Mouse (Mus musculus) midbrain, embryonic 12.5 days (tissue): ENCODE measurements around the gene Apex1. TPM values are rescaled to one million over a fixed set of nuclear protein-coding genes. Genes with fewer than 3 reads are reported as not detected.
"Not testable (repeated sequence)": the region's sequence is repeated elsewhere in the genome, so short reads cannot be mapped to it uniquely, and the experiment has no call there.

ENCODE experiments used
- ATAC-seq: fragments of 200-750 bp; cut with Nextera tagmentation; 2 replicates; pipeline ENCODE4 v1.8.0; 2017; ENCODE audit warnings: low read depth, moderate TSS enrichment, moderate library complexity; ENCODE audit not compliant: low FRiP score
- H3K27ac ChIP-seq: fragments of 300-500 bp; sonication (generic); replicated peaks from 2 replicates; pipeline ENCODE4 v1.5.1; 2016; ENCODE audit warnings: mild to moderate bottlenecking
- H3K27me3 ChIP-seq: fragments of 300-500 bp; sonication (generic); 2 replicates; pipeline ENCODE4 v1.6.1; 2016; ENCODE audit warnings: mild to moderate bottlenecking
- H3K36me3 ChIP-seq: fragments of 300-500 bp; sonication (generic); 2 replicates; pipeline ENCODE4 v1.6.1; 2016
- H3K4me1 ChIP-seq: fragments of 300-500 bp; sonication (generic); 2 replicates; pipeline ENCODE4 v1.6.1; 2016
- H3K4me2 ChIP-seq: fragments of 300-500 bp; sonication (generic); replicated peaks from 2 replicates; pipeline ENCODE4 v1.6.1; 2016; ENCODE audit warnings: mild to moderate bottlenecking, moderate library complexity
- H3K4me3 ChIP-seq: fragments of 300-500 bp; sonication (generic); 2 replicates; pipeline ENCODE4 v1.5.1; 2016; ENCODE audit warnings: mild to moderate bottlenecking
- H3K9ac ChIP-seq: fragments of 300-500 bp; sonication (generic); replicated peaks from 2 replicates; pipeline ENCODE4 v1.6.1; 2016; ENCODE audit warnings: mild to moderate bottlenecking, moderate library complexity
- H3K9me3 ChIP-seq: fragments of 300-500 bp; sonication (generic); 2 replicates; pipeline ENCODE4 v1.6.1; 2016; ENCODE audit warnings: mild to moderate bottlenecking
- WGBS: fragments of 180-500 bp; shearing (Covaris S2); methylation state at CpG from one replicate; pipeline ENCODE4 v1.1.7; 2016; 5-methylcytosine and 5-hydroxymethylcytosine counted together
- polyA plus RNA-seq: library from polyadenylated mRNA; unstranded; fragments of >200 nt; fragmentation: Nextera tagmentation; extraction: Ambion mirVana; gene quantifications from 2 replicates; pipeline ENCODE4 v1.2.1, GENCODE M21; 2016

Apex1 gene
- polyA plus RNA-seq, 1 experiment from 2014 or later: 333 TPM

GRCm38 (mm10) chr14:50897374-50897765 is 27.4 kb upstream of the Apex1 start, which contains the start of gene Klhl33:
Gene Klhl33, minus strand, starts transcription at chr14:50897507.
- 40% methylated on average over 7 of the region's 7 CpGs for WGBS
- 0 out of 2 replicates have a peak, but pooled peaks have one; percentile 27 for ATAC-seq
- Histone ChIP-seq H3K4me3 (peak within 1 kb of the TSS; percentile 50), H3K9ac (peak within 1 kb of the TSS; percentile 67), H3K27ac (no peak within 1 kb of the TSS), H3K36me3 (no peaks in the 10 kb centered on the region), H3K4me1 (peaks cover 10% of the 10 kb centered on the region), H3K9me3 (no peaks in the 10 kb centered on the region), H3K4me2 (peak within 1 kb of the TSS; percentile 88), H3K27me3 (peaks cover 25% of the 10 kb centered on the region)

- not testable (repeated sequence) for ATAC-seq, H3K4me3 ChIP-seq
- WGBS: 96% methylated on average over 2 of the region's 2 CpGs
Measured at GRCm38 (mm10) chr14:50897992-50898391, 26.8 kb upstream of the Apex1 start.

GRCm38 (mm10) chr14:50903973-50904827 is 20.6 kb upstream of the Apex1 start:
- H3K27me3 ChIP-seq: no peaks in the 10 kb centered on the region
- H3K27ac ChIP-seq: no peak overlapping the region
- WGBS: 3% methylated on average over 26 of the region's 26 CpGs

More at GRCm38 (mm10) chr14:50897992-50898391, 26.8 kb upstream of the Apex1 start:
- H3K27me3 ChIP-seq: peaks cover 25% of the 10 kb centered on the region
- not testable (repeated sequence) for H3K36me3 ChIP-seq, H3K4me2 ChIP-seq, H3K27ac ChIP-seq, H3K9ac ChIP-seq, H3K9me3 ChIP-seq, H3K4me1 ChIP-seq

GRCm38 (mm10) chr14:50904828-50905129 is 20.0 kb upstream of the Apex1 start:
- Histone ChIP-seq H3K27ac (no peak overlapping the region), H3K36me3 (no peaks in the 10 kb centered on the region), H3K4me3 (no peak overlapping the region), H3K4me2 (no peak overlapping the region), H3K9me3 (no peaks in the 10 kb centered on the region), H3K4me1 (peaks cover 3% of the 10 kb centered on the region; the same call in 1 of the 2 replicates), H3K27me3 (no peaks in the 10 kb centered on the region), H3K9ac (no peak overlapping the region)
- no peak for ATAC-seq
- WGBS: 81% methylated on average over 4 of the region's 4 CpGs

More at GRCm38 (mm10) chr14:50903973-50904827, 20.6 kb upstream of the Apex1 start:
- no peaks in the 10 kb centered on the region for H3K36me3 ChIP-seq
- H3K4me3 ChIP-seq: peak overlapping the region; percentile 45
- H3K9me3 ChIP-seq: no peaks in the 10 kb centered on the region
- peak overlapping the region; percentile 60 for H3K4me2 ChIP-seq
- H3K9ac ChIP-seq: peak overlapping the region; percentile 59
- ATAC-seq: peak; percentile 88
- H3K4me1 ChIP-seq: peaks cover 3% of the 10 kb centered on the region; the same call in 1 of the 2 replicates

GRCm38 (mm10) chr14:50905327-50905726 is 19.4 kb upstream of the Apex1 start:
- H3K27me3 ChIP-seq, ATAC-seq, H3K36me3 ChIP-seq, H3K9ac ChIP-seq, H3K27ac ChIP-seq, H3K4me1 ChIP-seq, H3K9me3 ChIP-seq, H3K4me3 ChIP-seq, H3K4me2 ChIP-seq: not testable (repeated sequence)

- ATAC-seq: no peak
- Histone ChIP-seq H3K4me1 (peaks cover 3% of the 10 kb centered on the region; the same call in 1 of the 2 replicates), H3K9ac (no peak overlapping the region), H3K4me3 (no peak overlapping the region), H3K4me2 (no peak overlapping the region), H3K27ac (no peak overlapping the region), H3K27me3 (no peaks in the 10 kb centered on the region), H3K36me3 (peaks cover 29% of the 10 kb centered on the region), H3K9me3 (no peaks in the 10 kb centered on the region)
- WGBS: 87% methylated on average over 4 of the region's 4 CpGs
Measured at GRCm38 (mm10) chr14:50908126-50908525, 16.6 kb upstream of the Apex1 start.

- Histone ChIP-seq H3K4me3 (no peak overlapping the region), H3K9ac (no peak overlapping the region), H3K36me3 (peaks cover 59% of the 10 kb centered on the region), H3K27me3 (no peaks in the 10 kb centered on the region), H3K9me3 (no peaks in the 10 kb centered on the region), H3K4me2 (no peak overlapping the region), H3K4me1 (no peaks in the 10 kb centered on the region), H3K27ac (no peak overlapping the region)
- 46% methylated on average over 3 of the region's 3 CpGs for WGBS
- no peak for ATAC-seq
Measured at GRCm38 (mm10) chr14:50911356-50911755, 13.4 kb upstream of the Apex1 start.

- H3K27me3 ChIP-seq, ATAC-seq, H3K9me3 ChIP-seq, H3K27ac ChIP-seq: not testable (repeated sequence)
- Histone ChIP-seq H3K36me3 (peaks cover 36% of the 10 kb centered on the region), H3K4me1 (peaks cover 18% of the 10 kb centered on the region), H3K4me3 (peak overlapping the region; percentile 87), H3K4me2 (peak overlapping the region; percentile 62), H3K9ac (peak overlapping the region; percentile 91; the same call in 1 of the 2 replicates)
- WGBS: 76% methylated on average over 1 of the region's 1 CpGs
Measured at GRCm38 (mm10) chr14:50923437-50923836, 1.3 kb upstream of the Apex1 start.

- Histone ChIP-seq H3K9me3 (no peaks in the 10 kb centered on the region), H3K4me3 (peak overlapping the region; percentile 87), H3K27me3 (no peaks in the 10 kb centered on the region), H3K4me2 (peak overlapping the region; percentile 62), H3K9ac (peak overlapping the region; percentile 91), H3K27ac (peak overlapping the region; percentile 91), H3K36me3 (peaks cover 36% of the 10 kb centered on the region), H3K4me1 (peaks cover 31% of the 10 kb centered on the region)
- ATAC-seq: peak; percentile 2; the same call in 1 of the 2 replicates
- WGBS: 2% methylated on average over 38 of the region's 38 CpGs
Measured at GRCm38 (mm10) chr14:50925111-50925920, 548 bp downstream of the Apex1 start.

GRCm38 (mm10) chr14:50927366-50927765 is 2.6 kb downstream of the Apex1 start:
- H3K36me3 ChIP-seq: peaks cover 36% of the 10 kb centered on the region
- no peak overlapping the region for H3K27ac ChIP-seq
- no peak for ATAC-seq
- H3K4me1 ChIP-seq: peaks cover 38% of the 10 kb centered on the region
- no peak overlapping the region for H3K4me2 ChIP-seq
- no peak overlapping the region for H3K4me3 ChIP-seq
- 83% methylated on average over 3 of the region's 3 CpGs for WGBS
- no peaks in the 10 kb centered on the region for H3K9me3 ChIP-seq
- H3K27me3 ChIP-seq: no peaks in the 10 kb centered on the region
- no peak overlapping the region for H3K9ac ChIP-seq

- ATAC-seq: no peak
- Histone ChIP-seq H3K9ac (peak overlapping the region; percentile 96), H3K9me3 (no peaks in the 10 kb centered on the region), H3K4me3 (peak overlapping the region; percentile 96), H3K4me2 (peak overlapping the region; percentile 75), H3K27me3 (no peaks in the 10 kb centered on the region), H3K4me1 (peaks cover 32% of the 10 kb centered on the region), H3K36me3 (peaks cover 36% of the 10 kb centered on the region), H3K27ac (peak overlapping the region; percentile 84)
- WGBS: 20% methylated on average over 10 of the region's 10 CpGs
Measured at GRCm38 (mm10) chr14:50929951-50930350, 5.2 kb downstream of the Apex1 start.

GRCm38 (mm10) chr14:50930377-50930753 is 5.6 kb downstream of the Apex1 start:
- H3K27ac ChIP-seq: peak overlapping the region; percentile 84
- H3K4me1 ChIP-seq: peaks cover 32% of the 10 kb centered on the region
- H3K4me2 ChIP-seq: peak overlapping the region; percentile 75
- under 1% methylated on average over 38 of the region's 38 CpGs for WGBS
- H3K27me3 ChIP-seq: no peaks in the 10 kb centered on the region
- H3K36me3 ChIP-seq: peaks cover 36% of the 10 kb centered on the region
- peak overlapping the region; percentile 96 for H3K9ac ChIP-seq
- no peaks in the 10 kb centered on the region for H3K9me3 ChIP-seq
- H3K4me3 ChIP-seq: peak overlapping the region; percentile 96
- peak; percentile 46 for ATAC-seq
